Mouse (Mus musculus) lung, adult 2 months (tissue): Measurements from ENCODE around the gene Pde4b.

Source experiments
- CTCF ChIP-seq: fragments of 200-500 bp; IDR thresholded peaks from 2 replicates; pipeline ENCODE4 v1.5.1; 2011; ENCODE audit warnings: mild to moderate bottlenecking, low read length, control low read depth; ENCODE audit not compliant: insufficient read depth
- POLR2A ChIP-seq: fragments of 200-500 bp; IDR thresholded peaks from 2 replicates; pipeline ENCODE4 v1.6.1; 2011; ENCODE audit warnings: low read depth, mild to moderate bottlenecking, control low read depth, low read length, borderline replicate concordance; ENCODE audit errors: extremely low read depth

- TF ChIP-seq CTCF (no peak), POLR2A (no peak)
Measured at GRCm38 (mm10) chr4:102498169-102498919, 411.0 kb downstream of the Pde4b start.
